Mouse (Mus musculus) Patski (cell line): ENCODE data around the gene Gm5965. TPM values are rescaled to one million over a fixed set of nuclear protein-coding genes. Genes with fewer than 3 reads are reported as not detected.

ENCODE experiments used
- ATAC-seq: fragments of 100-300 bp; one replicate; pipeline ENCODE4 v1.8.0; 2021
- CTCF ChIA-PET: fragments of 350-600 bp; sonication (Branson Sonifier 250); formaldehyde crosslinking; loops from one replicate; lab custom pipeline; 2022; ENCODE audit warnings: inconsistent platforms; lab: Charles Lee
- POLR2A ChIA-PET: fragments of 350-600 bp; sonication (Branson Sonifier 250); formaldehyde crosslinking; loops from one replicate; lab custom pipeline; 2022; ENCODE audit warnings: antibody characterized with exemption, inconsistent platforms; lab: Charles Lee
- DNase-seq: peaks from one replicate; pipeline ENCODE4 v3.0.0-alpha.2; 2011; ENCODE audit warnings: low read depth, low spot score
- H3K27me3 ChIP-seq: fragments of 371-371 bp; one replicate; pipeline ENCODE4 v1.5.1; 2021
- CTCF ChIP-seq: fragments of 100-300 bp; IDR thresholded peaks from one replicate; pipeline ENCODE4 v1.5.1; 2021
- in situ Hi-C: fragments of 300-500 bp; cut with MboI; formaldehyde crosslinking; loops from 3 replicates; pipeline ENCODE4 v1.11.1; 2018; ENCODE audit warnings: low pct_unique_long_range_greater_than_20kb, mixed read lengths
- polyA plus RNA-seq: library from polyadenylated mRNA; unstranded; gene quantifications from one replicate; pipeline ENCODE4 v1.2.3, GENCODE M21; 2021

Gene Gm5965
- polyA plus RNA-seq, 1 experiment from 2014 or later, result not detected

DNA sequence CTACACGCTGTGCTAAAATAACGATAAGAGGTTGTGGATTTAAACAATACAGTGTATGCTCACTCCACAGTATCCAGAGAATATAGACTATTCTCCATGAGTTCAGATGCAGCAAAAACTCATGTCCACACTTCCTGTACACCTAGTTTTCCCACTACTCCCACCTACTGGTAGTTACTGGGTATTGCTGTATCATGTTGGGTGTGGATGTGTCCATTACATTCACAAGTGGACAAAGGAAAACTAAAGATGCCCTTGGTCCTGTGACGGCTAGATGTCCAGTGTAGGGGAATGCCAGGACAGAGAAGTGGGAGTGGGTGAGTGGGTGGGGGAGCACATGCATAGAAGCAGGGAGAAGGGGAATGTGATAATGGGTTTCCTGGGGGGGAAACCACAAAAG, 46.0 kb downstream of the Gm5965 start:
- H3K27me3 ChIP-seq, result peaks cover 10% of the 10 kb centered on the region
- ChIA-PET CTCF (no interaction called here), POLR2A (no interaction called here)
- peak; percentile 65 for ATAC-seq
- in situ Hi-C loops, result loop anchor here (10.0 kb wide), 1 partner anchor 449 kb away; no protein-coding TSS in a partner anchor
- no peak for DNase-seq
- TF ChIP-seq CTCF, result peak; percentile 70

DNA sequence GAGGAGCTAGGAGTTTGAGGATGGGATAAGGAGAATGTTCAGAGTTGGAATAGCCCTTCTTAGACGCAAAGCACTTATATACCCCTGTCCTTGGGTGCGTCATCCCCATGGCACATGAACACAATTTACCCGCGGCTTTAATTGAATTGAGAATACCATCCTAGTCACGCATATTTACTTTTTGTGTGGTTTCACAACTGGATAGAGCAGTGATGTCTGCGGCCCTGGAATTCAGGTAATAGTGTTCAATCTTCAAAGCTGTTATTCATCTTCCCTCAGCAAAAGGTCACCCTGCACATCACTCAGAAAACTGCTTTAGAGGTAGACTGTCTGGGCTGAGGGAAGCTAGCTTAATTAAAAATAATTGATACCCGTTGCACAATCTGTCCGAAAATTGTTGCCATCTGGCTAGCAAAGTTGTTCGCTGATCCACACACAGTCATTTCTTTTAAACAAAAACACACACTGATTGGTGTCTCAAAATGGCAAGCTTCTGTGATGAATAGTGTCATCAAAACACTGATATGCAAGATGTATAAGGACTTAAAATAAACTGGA, 48.5 kb downstream of the Gm5965 start, which contains the start of gene Krtap14:
TSS of gene Krtap14 (minus strand) at position 51 of the 558 bp plus-strand sequence.
- POLR2A ChIA-PET, result no interaction called here
- no peak for ATAC-seq
- H3K27me3 ChIP-seq, result peaks cover 22% of the 10 kb centered on the region
- in situ Hi-C loops, result loop anchor here (10.0 to 25.0 kb wide), 2 partner anchors 451 to 936 kb away; no protein-coding TSS in a partner anchor
- CTCF ChIA-PET, result no interaction called here
- no peak for DNase-seq
- TF ChIP-seq CTCF, result no peak

GRCm38 (mm10) chr16:88826978-88827377, 49.3 kb downstream of the Gm5965 start:
- DNase-seq (no peak), ATAC-seq (no peak)
- POLR2A ChIA-PET, result no interaction called here
- peaks cover 26% of the 10 kb centered on the region for H3K27me3 ChIP-seq
- in situ Hi-C loops, result loop anchor here (10.0 to 25.0 kb wide), 2 partner anchors 452 to 935 kb away; no protein-coding TSS in a partner anchor
- no peak for TF ChIP-seq CTCF
- CTCF ChIA-PET, result no interaction called here

Other genes with a start within 250 kb of the Gm5965 start
- gene Cldn8, start 214.7 kb upstream of the Gm5965 start, polyA plus RNA-seq, result 0.08 TPM
- gene Krtap24-1, start 165.6 kb upstream of the Gm5965 start, polyA plus RNA-seq, result not detected
- gene 2310079G19Rik, start 150.2 kb upstream of the Gm5965 start, polyA plus RNA-seq, result not detected
- not detected for gene Krtap26-1, start 130.1 kb upstream of the Gm5965 start, polyA plus RNA-seq
- gene Krtap27-1, start 106.2 kb upstream of the Gm5965 start, polyA plus RNA-seq, result not detected
- gene 2310061N02Rik, start 69.9 kb upstream of the Gm5965 start, polyA plus RNA-seq, result not detected
- gene Krtap13-1, start 49.0 kb upstream of the Gm5965 start, polyA plus RNA-seq, result not detected
- not detected for gene Krtap13, start 26.3 kb upstream of the Gm5965 start, polyA plus RNA-seq
- gene 2310034C09Rik, start 19.0 kb upstream of the Gm5965 start, polyA plus RNA-seq, result not detected
- gene 2310057N15Rik, start 3.7 kb upstream of the Gm5965 start, polyA plus RNA-seq, result not detected
- gene Gm20741, start 34.3 kb downstream of the Gm5965 start, polyA plus RNA-seq, result not detected
- gene Krtap15, start 42.3 kb downstream of the Gm5965 start, polyA plus RNA-seq, result not detected
- not detected for gene Krtap14, start 48.2 kb downstream of the Gm5965 start, polyA plus RNA-seq
- gene Krtap19-1, start 91.5 kb downstream of the Gm5965 start, polyA plus RNA-seq, result not detected
- not detected for gene Krtap19-2, start 96.4 kb downstream of the Gm5965 start, polyA plus RNA-seq
- gene Krtap19-3, start 100.1 kb downstream of the Gm5965 start, polyA plus RNA-seq, result not detected
- gene Krtap19-4, start 107.2 kb downstream of the Gm5965 start, polyA plus RNA-seq, result not detected
- gene Krtap19-5, start 118.6 kb downstream of the Gm5965 start, polyA plus RNA-seq, result not detected
- gene Krtap19-9b, start 154.4 kb downstream of the Gm5965 start, polyA plus RNA-seq, result not detected
- not detected for gene Krtap16-3, start 185.0 kb downstream of the Gm5965 start, polyA plus RNA-seq
- gene Krtap22-2, start 232.9 kb downstream of the Gm5965 start, polyA plus RNA-seq, result not detected
- not detected for gene Gm10229, start 237.4 kb downstream of the Gm5965 start, polyA plus RNA-seq